Mouse (Mus musculus): Measurements from ENCODE around the gene Ltbr.

DNA sequence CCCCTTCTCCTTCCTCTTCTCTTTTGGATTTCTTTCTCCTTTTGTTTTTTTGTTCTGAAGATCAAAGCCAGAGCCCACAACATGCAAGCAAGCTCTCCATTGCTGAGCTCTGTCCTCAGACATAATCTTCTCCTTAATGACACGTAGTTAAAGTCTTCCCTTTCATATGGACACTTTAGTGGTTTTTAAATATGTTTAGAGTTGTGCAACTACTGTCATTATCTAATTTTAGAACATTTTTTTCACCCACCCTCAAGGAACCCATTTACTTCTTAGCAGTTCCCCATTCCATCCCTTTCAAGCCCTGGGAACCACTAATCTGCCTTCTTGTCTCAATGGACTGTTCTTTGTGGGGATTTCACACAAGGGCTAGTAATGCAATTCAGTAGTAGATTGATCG, 20.7 kb upstream of the Ltbr start:
- TF ChIP-seq CHD2 (IDR thresholded peaks at IDR 0.05; ENCODE audit: low read depth, low read length) (no peak), MAFK (IDR thresholded peaks at IDR 0.05; ENCODE audit: insufficient read depth, low read depth, low read length) (no peak), ZNF384 (IDR thresholded peaks at IDR 0.05; ENCODE audit: low read depth, low read length) (no peak), ZC3H11A (IDR thresholded peaks at IDR 0.05; ENCODE audit: borderline replicate concordance, low read depth, low read length) (no peak)

Measured in ES-E14 (cell line).